Mouse (Mus musculus): ENCODE results near the gene Tas2r135. TPM values are rescaled to one million over a fixed set of nuclear protein-coding genes. Genes with fewer than 3 reads are reported as not detected.

Tas2r135 gene
- polyA plus RNA-seq, 1 experiment from 2014 or later = not detected

- no peak overlapping the region for H3K27ac ChIP-seq (ENCODE audit: low read length)
- no peak overlapping the region for H3K4me2 ChIP-seq (ENCODE audit: low read depth, low read length)
Observed at GRCm38 (mm10) chr6:42362074-42362473, 43.2 kb upstream of the Tas2r135 start.

GRCm38 (mm10) chr6:42362497-42362896, 42.7 kb upstream of the Tas2r135 start:
- H3K36me3 ChIP-seq (ENCODE audit: control insufficient read depth, insufficient read depth, low read length) = peaks cover 31% of the 10 kb centered on the region
- no peak for ATAC-seq (ENCODE audit: insufficient read depth, low FRiP score)
- H3K9ac ChIP-seq (ENCODE audit: low read length) = no peak overlapping the region
- no peak overlapping the region for H3K27ac ChIP-seq (ENCODE audit: low read length)
- H3K4me1 ChIP-seq (ENCODE audit: control insufficient read depth, insufficient read depth, low read length) = peaks cover 11% of the 10 kb centered on the region
- H3K4me3 ChIP-seq (replicated peaks; ENCODE audit: low read length) = no peak overlapping the region
- WGBS = 59% methylated on average over 1 of the region's 1 CpGs
- H3K4me2 ChIP-seq (ENCODE audit: low read depth, low read length) = no peak overlapping the region
- H3K9me3 ChIP-seq (replicated peaks; ENCODE audit: control insufficient read depth, low read length) = no peaks in the 10 kb centered on the region
- no peaks in the 10 kb centered on the region for H3K27me3 ChIP-seq (ENCODE audit: control insufficient read depth, insufficient read depth, low read length)

More at GRCm38 (mm10) chr6:42362074-42362473, 43.2 kb upstream of the Tas2r135 start:
- WGBS = 78% methylated on average over 1 of the region's 1 CpGs
- no peak for ATAC-seq (ENCODE audit: insufficient read depth, low FRiP score)
- no peak overlapping the region for H3K4me3 ChIP-seq (replicated peaks; ENCODE audit: low read length)
- peaks cover 31% of the 10 kb centered on the region for H3K36me3 ChIP-seq (ENCODE audit: control insufficient read depth, insufficient read depth, low read length)
- no peaks in the 10 kb centered on the region for H3K9me3 ChIP-seq (replicated peaks; ENCODE audit: control insufficient read depth, low read length)
- H3K4me1 ChIP-seq (ENCODE audit: control insufficient read depth, insufficient read depth, low read length) = peaks cover 15% of the 10 kb centered on the region
- H3K9ac ChIP-seq (ENCODE audit: low read length) = no peak overlapping the region
- H3K27me3 ChIP-seq (ENCODE audit: control insufficient read depth, insufficient read depth, low read length) = no peaks in the 10 kb centered on the region

- H3K9ac ChIP-seq (ENCODE audit: low read length) = no peak overlapping the region
- peaks cover 26% of the 10 kb centered on the region for H3K36me3 ChIP-seq (ENCODE audit: control insufficient read depth, insufficient read depth, low read length)
- ATAC-seq (ENCODE audit: insufficient read depth, low FRiP score) = no peak
- WGBS = 66% methylated on average over 3 of the region's 3 CpGs
- H3K9me3 ChIP-seq (replicated peaks; ENCODE audit: control insufficient read depth, low read length) = no peaks in the 10 kb centered on the region
- no peak overlapping the region for H3K27ac ChIP-seq (ENCODE audit: low read length)
- H3K4me3 ChIP-seq (replicated peaks; ENCODE audit: low read length) = no peak overlapping the region
- no peak overlapping the region for H3K4me2 ChIP-seq (ENCODE audit: low read depth, low read length)
- H3K27me3 ChIP-seq (ENCODE audit: control insufficient read depth, insufficient read depth, low read length) = no peaks in the 10 kb centered on the region
- H3K4me1 ChIP-seq (ENCODE audit: control insufficient read depth, insufficient read depth, low read length) = peaks cover 6% of the 10 kb centered on the region
Observed at GRCm38 (mm10) chr6:42362974-42363373, 42.3 kb upstream of the Tas2r135 start.

GRCm38 (mm10) chr6:42364066-42364465, 41.2 kb upstream of the Tas2r135 start:
- H3K4me2 ChIP-seq (ENCODE audit: low read depth, low read length) = no peak overlapping the region
- no peak overlapping the region for H3K4me3 ChIP-seq (replicated peaks; ENCODE audit: low read length)
- H3K36me3 ChIP-seq (ENCODE audit: control insufficient read depth, insufficient read depth, low read length) = peaks cover 17% of the 10 kb centered on the region
- no peak overlapping the region for H3K9ac ChIP-seq (ENCODE audit: low read length)
- no peaks in the 10 kb centered on the region for H3K9me3 ChIP-seq (replicated peaks; ENCODE audit: control insufficient read depth, low read length)
- WGBS = 85% methylated on average over 4 of the region's 4 CpGs
- ATAC-seq (ENCODE audit: insufficient read depth, low FRiP score) = no peak
- peaks cover 2% of the 10 kb centered on the region for H3K4me1 ChIP-seq (ENCODE audit: control insufficient read depth, insufficient read depth, low read length)
- H3K27me3 ChIP-seq (ENCODE audit: control insufficient read depth, insufficient read depth, low read length) = no peaks in the 10 kb centered on the region
- no peak overlapping the region for H3K27ac ChIP-seq (ENCODE audit: low read length)

- Histone ChIP-seq H3K27me3 (ENCODE audit: control insufficient read depth, insufficient read depth, low read length) (no peaks in the 10 kb centered on the region), H3K27ac (ENCODE audit: low read length) (no peak overlapping the region), H3K36me3 (ENCODE audit: control insufficient read depth, insufficient read depth, low read length) (peaks cover 11% of the 10 kb centered on the region), H3K4me2 (ENCODE audit: low read depth, low read length) (no peak overlapping the region), H3K9ac (ENCODE audit: low read length) (no peak overlapping the region), H3K4me1 (ENCODE audit: control insufficient read depth, insufficient read depth, low read length) (no peaks in the 10 kb centered on the region), H3K9me3 (replicated peaks; ENCODE audit: control insufficient read depth, low read length) (no peaks in the 10 kb centered on the region), H3K4me3 (replicated peaks; ENCODE audit: low read length) (no peak overlapping the region)
- WGBS = 90% methylated on average over 15 of the region's 15 CpGs
- no peak for ATAC-seq (ENCODE audit: insufficient read depth, low FRiP score)
Observed at GRCm38 (mm10) chr6:42364607-42365006, 40.6 kb upstream of the Tas2r135 start.

GRCm38 (mm10) chr6:42365215-42365614, 40.0 kb upstream of the Tas2r135 start:
- 84% methylated on average over 6 of the region's 6 CpGs for WGBS
- Histone ChIP-seq H3K9me3 (replicated peaks; ENCODE audit: control insufficient read depth, low read length) (no peaks in the 10 kb centered on the region), H3K27me3 (ENCODE audit: control insufficient read depth, insufficient read depth, low read length) (no peaks in the 10 kb centered on the region), H3K4me2 (ENCODE audit: low read depth, low read length) (no peak overlapping the region), H3K36me3 (ENCODE audit: control insufficient read depth, insufficient read depth, low read length) (peaks cover 8% of the 10 kb centered on the region), H3K4me1 (ENCODE audit: control insufficient read depth, insufficient read depth, low read length) (no peaks in the 10 kb centered on the region), H3K9ac (ENCODE audit: low read length) (no peak overlapping the region), H3K4me3 (replicated peaks; ENCODE audit: low read length) (no peak overlapping the region), H3K27ac (ENCODE audit: low read length) (no peak overlapping the region)
- no peak for ATAC-seq (ENCODE audit: insufficient read depth, low FRiP score)

GRCm38 (mm10) chr6:42369870-42370269, 35.4 kb upstream of the Tas2r135 start:
- H3K27me3 ChIP-seq (ENCODE audit: control insufficient read depth, insufficient read depth, low read length) = no peaks in the 10 kb centered on the region
- 31% methylated on average over 3 of the region's 3 CpGs for WGBS
- no peak overlapping the region for H3K9ac ChIP-seq (ENCODE audit: low read length)
- no peak overlapping the region for H3K27ac ChIP-seq (ENCODE audit: low read length)
- peaks cover 27% of the 10 kb centered on the region for H3K4me1 ChIP-seq (ENCODE audit: control insufficient read depth, insufficient read depth, low read length)
- no peak overlapping the region for H3K4me2 ChIP-seq (ENCODE audit: low read depth, low read length)
- ATAC-seq (ENCODE audit: insufficient read depth, low FRiP score) = no peak
- no peaks in the 10 kb centered on the region for H3K36me3 ChIP-seq (ENCODE audit: control insufficient read depth, insufficient read depth, low read length)
- no peak overlapping the region for H3K4me3 ChIP-seq (replicated peaks; ENCODE audit: low read length)
- H3K9me3 ChIP-seq (replicated peaks; ENCODE audit: control insufficient read depth, low read length) = no peaks in the 10 kb centered on the region

- H3K9me3 ChIP-seq (replicated peaks; ENCODE audit: control insufficient read depth, low read length) = no peaks in the 10 kb centered on the region
- H3K4me2 ChIP-seq (ENCODE audit: low read depth, low read length) = no peak overlapping the region
- 56% methylated on average over 4 of the region's 4 CpGs for WGBS
- H3K4me1 ChIP-seq (ENCODE audit: control insufficient read depth, insufficient read depth, low read length) = peaks cover 27% of the 10 kb centered on the region
- H3K27me3 ChIP-seq (ENCODE audit: control insufficient read depth, insufficient read depth, low read length) = no peaks in the 10 kb centered on the region
- no peak for ATAC-seq (ENCODE audit: insufficient read depth, low FRiP score)
- H3K36me3 ChIP-seq (ENCODE audit: control insufficient read depth, insufficient read depth, low read length) = no peaks in the 10 kb centered on the region
- no peak overlapping the region for H3K9ac ChIP-seq (ENCODE audit: low read length)
- H3K4me3 ChIP-seq (replicated peaks; ENCODE audit: low read length) = no peak overlapping the region
- peak overlapping the region; percentile 17; the same call in 1 of the 2 replicates for H3K27ac ChIP-seq (ENCODE audit: low read length)
Observed at GRCm38 (mm10) chr6:42370630-42371363, 34.4 kb upstream of the Tas2r135 start.

- peak; percentile 9; the same call in 1 of the 2 replicates for ATAC-seq (ENCODE audit: insufficient read depth, low FRiP score)
- no peaks in the 10 kb centered on the region for H3K36me3 ChIP-seq (ENCODE audit: control insufficient read depth, insufficient read depth, low read length)
- WGBS = 22% methylated on average over 3 of the region's 3 CpGs
- H3K9me3 ChIP-seq (replicated peaks; ENCODE audit: control insufficient read depth, low read length) = no peaks in the 10 kb centered on the region
- peak overlapping the region; percentile 91 for H3K4me2 ChIP-seq (ENCODE audit: low read depth, low read length)
- peaks cover 27% of the 10 kb centered on the region for H3K4me1 ChIP-seq (ENCODE audit: control insufficient read depth, insufficient read depth, low read length)
- H3K4me3 ChIP-seq (replicated peaks; ENCODE audit: low read length) = peak overlapping the region; percentile 69
- H3K9ac ChIP-seq (ENCODE audit: low read length) = peak overlapping the region; percentile 80
- H3K27ac ChIP-seq (ENCODE audit: low read length) = peak overlapping the region; percentile 53; the same call in 1 of the 2 replicates
- H3K27me3 ChIP-seq (ENCODE audit: control insufficient read depth, insufficient read depth, low read length) = no peaks in the 10 kb centered on the region
Observed at GRCm38 (mm10) chr6:42372001-42372400, 33.2 kb upstream of the Tas2r135 start.
